Mouse (Mus musculus) neutrophil, adult 5-6 weeks (primary cell): ENCODE measurements around the gene Ccl28. TPM values are rescaled to one million over a fixed set of nuclear protein-coding genes. Genes with fewer than 3 reads are reported as not detected.
"Not testable (repeated sequence)": the region's sequence is repeated elsewhere in the genome, so short reads cannot be mapped to it uniquely, and the experiment has no call there.

ENCODE experiments used
- ATAC-seq: fragments of 151-379, 151-347 bp; 2 replicates; pipeline ENCODE4 v1.8.0; 2017; ENCODE audit warnings: mild to moderate bottlenecking, moderate TSS enrichment; ENCODE audit not compliant: insufficient number of reproducible peaks, poor library complexity, low FRiP score, severe bottlenecking; ENCODE audit errors: extremely low read depth
- total RNA-seq: library from RNA; stranded (forward); fragments of 200-1000 nt; gene quantifications from 2 replicates; pipeline ENCODE4 v1.2.3, GENCODE M21; 2017

Gene Ccl28
- total RNA-seq, 1 experiment from 2014 or later: not detected

- no peak for ATAC-seq
Observed at GRCm38 (mm10) chr13:119644769-119645168, 21.1 kb downstream of the Ccl28 start.

- ATAC-seq: no peak
Observed at GRCm38 (mm10) chr13:119646511-119646910, 22.9 kb downstream of the Ccl28 start.

- no peak for ATAC-seq
Observed at GRCm38 (mm10) chr13:119648891-119649698, 25.5 kb downstream of the Ccl28 start.

GRCm38 (mm10) chr13:119649699-119650046 is 26.1 kb downstream of the Ccl28 start:
- no peak for ATAC-seq

- no peak for ATAC-seq
Observed at GRCm38 (mm10) chr13:119654734-119655133, 31.1 kb downstream of the Ccl28 start.

- ATAC-seq: no peak
Observed at GRCm38 (mm10) chr13:119656246-119656645, 32.6 kb downstream of the Ccl28 start.

- no peak for ATAC-seq
Observed at GRCm38 (mm10) chr13:119656846-119657416, 33.3 kb downstream of the Ccl28 start.

- ATAC-seq: not testable (repeated sequence)
Observed at GRCm38 (mm10) chr13:119661420-119661819, 37.8 kb downstream of the Ccl28 start.

GRCm38 (mm10) chr13:119678794-119679193 is 55.2 kb downstream of the Ccl28 start:
- no peak for ATAC-seq

- no peak for ATAC-seq
Observed at GRCm38 (mm10) chr13:119679721-119680120, 56.1 kb downstream of the Ccl28 start.

GRCm38 (mm10) chr13:119681161-119681560 is 57.5 kb downstream of the Ccl28 start:
- no peak for ATAC-seq

GRCm38 (mm10) chr13:119684416-119685177 is 61.0 kb downstream of the Ccl28 start:
- no peak for ATAC-seq

GRCm38 (mm10) chr13:119689709-119690038 is 66.1 kb downstream of the Ccl28 start:
- no peak for ATAC-seq

GRCm38 (mm10) chr13:119690039-119690728 is 66.6 kb downstream of the Ccl28 start, which contains the start of gene Hmgcs1:
TSS of gene Hmgcs1 (plus strand) at chr13:119690379.
- ATAC-seq: peak; percentile 96

- ATAC-seq: no peak
Observed at GRCm38 (mm10) chr13:119690876-119691620, 67.4 kb downstream of the Ccl28 start.

- not testable (repeated sequence) for ATAC-seq
Observed at GRCm38 (mm10) chr13:119691958-119692357, 68.3 kb downstream of the Ccl28 start.

- no peak for ATAC-seq
Observed at GRCm38 (mm10) chr13:119695676-119696075, 72.1 kb downstream of the Ccl28 start.

GRCm38 (mm10) chr13:119696496-119696895 is 72.9 kb downstream of the Ccl28 start:
- ATAC-seq: no peak

- ATAC-seq: no peak
Observed at GRCm38 (mm10) chr13:119698436-119698835, 74.8 kb downstream of the Ccl28 start.
